Mouse (Mus musculus): ENCODE measurements at regions not wholly inside any gene's neighbourhood (a gene's known extent, or its start where the extent isn't known, plus 50 kb on each side); places are given as distances from the start of the nearest gene placed in this dataset.

GRCm38 (mm10) chr4:150738736-150739135 lies 86.8 kb upstream of the Slc45a1 start:
- TF ChIP-seq USF1 (IDR thresholded peaks at IDR 0.05; ENCODE audit: low read depth) (no peak), POLR2A (IDR thresholded peaks at IDR 0.05; ENCODE audit: insufficient read length, low read depth) (no peak), MAX (IDR thresholded peaks at IDR 0.05; ENCODE audit: low read depth) (no peak), MYOD1 (IDR thresholded peaks at IDR 0.05; ENCODE audit: control insufficient read depth in 1 of 3, insufficient read length in 2 of 3, low read depth in 2 of 3) (no peak), TCF12 (IDR thresholded peaks at IDR 0.05; ENCODE audit: insufficient read depth, poor library complexity, severe bottlenecking) (no peak), MYOG (IDR thresholded peaks at IDR 0.05; ENCODE audit: control insufficient read depth in 1 of 3, insufficient read depth in 1 of 3, insufficient read length in 2 of 3, low read depth in 2 of 3) (no peak), POLR2AphosphoS2 (IDR thresholded peaks at IDR 0.05; ENCODE audit: insufficient read length, low read depth) (no peak), E2F4 (IDR thresholded peaks at IDR 0.05; ENCODE audit: insufficient read depth) (no peak), CEBPB (IDR thresholded peaks at IDR 0.05; ENCODE audit: insufficient read depth, poor library complexity, severe bottlenecking) (no peak), SRF (IDR thresholded peaks at IDR 0.05; ENCODE audit: control insufficient read depth, insufficient read length, low read depth) (no peak), TCF3 (IDR thresholded peaks at IDR 0.05; ENCODE audit: insufficient read length, low read depth) (no peak)

Measured in myocyte (in vitro differentiated cells).